Mouse (Mus musculus) CD4-positive helper T cell, adult 2 months (primary cell): ENCODE results near the gene Ttk.

ENCODE experiments used
- DNase-seq: peaks from one replicate; pipeline ENCODE4 v3.0.0-alpha.2; 2012; ENCODE audit warnings: low read depth, missing footprints, low spot score

Ttk gene

DNA sequence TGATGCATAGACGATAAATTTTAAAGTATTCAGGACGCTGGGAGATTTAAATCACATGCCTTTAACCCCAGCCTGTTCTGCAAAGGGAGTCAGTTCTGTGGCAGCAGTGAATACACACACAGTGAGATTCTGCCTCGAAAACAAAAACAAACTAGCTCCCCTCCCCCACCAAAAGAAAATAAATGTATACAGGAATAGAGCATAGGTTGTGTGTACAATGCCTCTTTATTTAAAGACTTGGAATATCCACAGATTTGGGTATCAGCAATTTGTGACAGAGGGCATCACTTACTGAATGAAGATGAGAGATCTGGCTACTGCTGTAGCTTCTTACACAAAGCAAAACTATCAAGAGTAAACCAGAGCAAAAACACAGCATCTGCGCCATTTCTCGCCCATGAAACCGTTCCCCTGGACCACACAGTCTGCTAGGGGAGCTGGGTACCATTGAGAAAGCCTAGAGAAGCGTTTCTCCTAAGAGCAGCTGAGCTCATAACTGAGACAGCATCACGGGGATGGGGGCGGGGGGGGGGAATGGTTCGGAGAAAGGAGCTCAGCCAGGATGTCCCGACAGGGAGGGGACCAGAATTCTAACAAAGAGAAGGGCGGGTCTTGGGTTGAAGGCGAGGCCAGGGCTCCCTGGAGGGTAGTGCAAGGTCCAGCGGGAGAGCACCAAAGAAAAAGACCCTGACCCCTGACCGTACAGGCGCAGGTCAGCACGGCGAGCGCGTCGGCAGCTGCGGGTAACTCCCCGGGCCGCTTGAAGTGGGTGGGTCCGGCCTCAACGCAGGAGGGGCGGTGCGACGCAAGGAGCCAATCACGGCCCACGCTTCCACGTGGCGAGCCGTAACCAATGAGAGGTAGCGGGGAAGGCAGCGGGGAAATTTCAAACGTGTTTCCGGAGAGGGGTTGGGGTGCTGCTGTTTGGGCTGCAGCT is at the start of gene Ttk:
TSS of gene Ttk (plus strand) at position 879 of the 937 bp plus-strand sequence.
- DNase-seq = peak; percentile 92

DNA sequence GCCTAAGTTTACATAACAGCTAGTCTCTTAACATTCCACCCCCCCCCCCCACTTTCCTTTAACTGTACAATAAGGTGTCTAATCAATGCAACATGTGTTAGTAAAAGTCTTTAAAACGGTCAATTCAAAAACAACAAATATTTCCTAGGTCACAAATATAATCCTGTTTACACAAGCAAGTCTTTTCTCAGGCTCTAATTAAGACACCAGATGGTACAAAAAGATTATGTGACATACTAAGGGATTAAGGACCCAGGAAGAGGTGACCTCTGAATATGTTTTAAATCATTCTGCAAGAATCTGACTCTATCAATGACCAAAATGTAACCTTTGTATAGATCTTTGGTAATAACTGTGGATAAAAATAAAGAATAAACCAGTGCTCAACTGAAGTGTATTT is 49.0 kb upstream of the Ttk start:
- DNase-seq = no peak

DNA sequence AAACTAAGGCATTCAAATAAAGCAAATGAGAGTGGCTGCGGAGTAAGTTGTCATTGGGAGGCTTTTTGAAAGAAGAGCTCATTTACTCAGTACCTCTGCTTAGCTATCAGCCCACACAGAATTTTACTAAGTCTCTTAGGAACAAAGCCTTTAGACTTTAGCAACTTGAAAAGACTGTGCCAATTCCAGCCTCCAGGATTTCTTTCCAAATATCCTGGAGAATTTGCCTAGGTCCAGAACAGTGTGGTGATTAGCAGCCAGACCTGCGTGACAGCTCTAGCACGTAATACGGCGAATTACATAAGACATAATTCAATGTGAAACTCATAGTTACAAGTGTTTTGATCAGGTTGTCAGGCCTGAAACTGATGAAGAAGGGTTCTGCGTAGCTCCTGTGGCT is 45.2 kb upstream of the Ttk start:
- DNase-seq = no peak

DNA sequence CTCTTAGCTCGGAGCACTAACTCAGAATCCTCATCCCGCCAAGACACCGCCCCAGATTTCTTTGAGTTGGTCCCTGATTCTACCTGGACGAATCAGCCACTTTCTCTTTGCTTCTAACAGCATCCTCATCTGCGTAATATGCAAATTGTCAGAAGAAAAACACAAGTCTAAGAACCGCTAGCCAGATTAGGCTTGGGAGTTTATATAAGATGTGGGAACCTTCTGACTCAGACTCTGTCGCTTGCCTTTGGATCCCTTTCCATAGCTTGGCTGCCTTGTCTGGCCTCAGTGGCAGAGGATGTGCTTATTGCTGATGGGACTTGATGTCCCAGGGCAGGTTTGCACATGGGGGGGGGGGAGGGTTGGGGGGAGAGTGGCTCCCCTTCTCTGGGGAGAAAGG is 37.6 kb upstream of the Ttk start:
- no peak for DNase-seq

DNA sequence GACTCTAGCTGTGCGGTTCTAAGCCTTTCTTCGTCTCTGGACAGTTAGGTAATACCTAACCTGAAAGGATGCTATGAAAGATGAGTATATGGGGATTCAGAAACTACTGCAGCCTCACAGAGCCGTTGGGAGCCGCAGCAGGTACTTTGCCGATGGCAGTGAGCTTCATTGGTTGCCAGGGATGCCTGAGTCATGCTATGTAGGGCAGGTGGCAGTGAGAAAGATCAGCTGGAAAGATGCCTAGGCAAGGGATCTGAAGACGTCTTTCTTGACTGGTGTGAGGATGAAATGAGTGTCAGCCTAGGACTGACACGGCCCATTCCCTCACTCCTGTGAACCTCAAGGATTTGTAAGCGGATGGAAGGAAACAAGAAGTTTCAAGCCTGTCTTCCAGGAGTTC is 36.6 kb upstream of the Ttk start:
- no peak for DNase-seq

DNA sequence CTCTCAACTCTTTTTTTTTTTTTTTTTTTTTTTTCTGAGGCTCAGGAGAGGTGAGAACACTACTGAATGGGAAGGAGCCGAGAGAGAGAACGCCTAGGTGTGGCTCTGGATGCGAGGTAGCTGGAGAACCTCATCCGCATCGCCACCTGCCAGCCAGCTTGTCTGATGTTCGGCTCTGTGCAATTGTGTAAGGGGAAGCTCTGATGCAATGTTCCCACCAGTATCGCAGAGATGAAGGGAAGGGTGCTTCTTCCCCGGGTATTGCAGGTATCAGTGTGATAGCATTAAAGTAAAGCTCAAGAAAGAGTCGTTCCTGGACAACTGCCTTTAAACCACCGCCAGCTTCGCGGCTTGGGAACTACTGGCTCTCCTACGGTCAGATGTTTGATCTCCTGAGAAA is 30.1 kb upstream of the Ttk start:
- DNase-seq = no peak

DNA sequence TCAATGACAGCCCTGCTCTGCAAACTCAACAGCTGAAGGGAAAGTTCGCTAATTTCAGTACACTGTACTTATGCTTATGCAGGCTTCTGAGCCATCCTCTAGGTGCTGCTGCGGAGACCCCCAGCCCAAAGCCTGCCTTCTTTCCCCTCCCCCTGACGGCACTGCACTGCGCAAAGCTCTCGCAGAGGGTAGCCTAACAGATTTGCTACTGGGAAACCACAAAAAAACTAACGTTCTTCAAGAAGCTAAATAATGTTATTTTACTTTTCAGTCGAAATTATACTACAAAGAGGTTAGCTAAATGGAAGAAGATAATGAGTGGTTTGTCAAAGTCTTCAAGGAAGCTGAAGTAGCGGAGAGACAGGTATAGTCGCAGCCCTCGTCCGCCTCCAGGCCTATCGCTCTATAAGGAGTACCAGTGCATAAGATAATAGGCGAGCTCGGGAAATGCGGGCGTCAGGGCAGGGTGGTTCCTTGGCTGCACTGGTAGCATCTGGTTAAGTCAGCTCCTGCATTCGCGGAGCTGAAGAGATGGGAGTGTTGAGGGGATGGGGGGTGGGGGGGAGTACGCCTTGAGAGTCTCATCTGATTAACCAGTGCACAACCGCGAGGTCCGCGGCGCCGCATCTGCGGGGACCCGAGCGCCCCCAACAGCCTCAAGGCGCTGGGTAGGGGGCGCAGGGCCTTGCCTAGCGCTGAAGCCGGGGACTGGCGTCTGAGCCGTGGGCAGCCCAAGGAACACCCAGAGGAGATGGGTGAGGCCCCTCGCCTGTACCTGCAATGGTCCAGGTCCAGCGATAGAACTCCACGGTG is 29.1 kb upstream of the Ttk start:
- DNase-seq = peak; percentile 23

DNA sequence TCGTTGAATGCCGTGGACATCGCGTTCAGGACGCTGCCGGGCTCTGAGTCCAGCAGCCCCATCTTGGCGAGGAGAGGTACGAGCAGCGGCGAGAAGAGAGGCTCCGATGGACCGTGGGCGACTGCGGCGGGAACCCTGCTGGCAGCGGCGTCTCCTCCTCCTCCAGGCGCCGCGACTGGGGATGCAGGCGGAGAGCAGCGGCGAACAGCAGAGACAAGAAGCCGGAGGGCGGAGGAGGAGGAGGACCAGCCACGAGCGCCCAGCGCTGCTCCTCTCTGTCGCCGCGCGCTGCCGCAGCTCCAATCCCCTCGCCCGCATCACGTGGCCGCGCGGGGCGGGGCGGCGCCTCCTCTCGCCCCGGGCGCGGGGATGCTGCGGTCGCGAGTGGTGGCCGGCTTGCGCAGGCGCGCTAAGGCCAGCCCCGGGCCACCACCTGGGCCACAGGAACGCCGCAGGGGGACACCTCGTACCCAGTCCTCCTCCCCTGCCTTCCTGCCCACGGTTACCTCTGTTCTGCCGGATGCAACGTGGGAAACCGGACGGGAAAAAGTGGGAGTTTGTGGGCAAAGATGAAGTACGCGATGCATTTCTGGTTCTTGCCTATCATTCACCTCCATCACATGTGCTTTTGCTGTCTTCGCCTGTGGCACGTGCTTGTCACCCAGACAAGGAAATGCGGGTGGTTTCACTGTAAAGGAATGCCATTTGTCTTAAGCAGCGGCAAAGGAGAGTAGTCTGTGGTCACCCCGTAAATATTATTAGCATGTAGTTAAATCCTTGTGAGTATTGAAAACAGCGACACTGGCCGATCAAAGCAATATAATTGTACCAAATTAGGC is 28.3 kb upstream of the Ttk start, which contains the start of gene Elovl4:
TSS of gene Elovl4 (minus strand) at position 301 of the 839 bp plus-strand sequence.
- peak; percentile 76 for DNase-seq

DNA sequence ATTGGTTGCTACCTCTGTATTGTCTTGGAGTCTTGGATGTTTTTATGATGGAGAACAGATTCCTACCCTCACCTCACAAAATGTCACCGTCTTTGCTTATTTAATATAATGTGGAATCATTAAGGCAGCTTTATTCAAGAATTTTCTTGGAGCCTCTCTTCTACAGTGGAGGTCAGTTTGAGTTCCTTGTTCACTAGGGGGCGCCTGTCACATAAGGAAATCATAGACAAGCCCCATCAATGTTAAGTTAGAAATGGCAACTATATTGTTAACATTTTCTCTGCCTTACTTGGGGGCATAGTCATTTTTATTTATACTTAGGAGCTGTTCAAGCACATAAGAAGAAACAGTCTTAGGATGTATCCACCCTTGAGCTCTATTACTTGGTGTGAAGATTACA is 26.9 kb upstream of the Ttk start:
- peak; percentile 60 for DNase-seq

DNA sequence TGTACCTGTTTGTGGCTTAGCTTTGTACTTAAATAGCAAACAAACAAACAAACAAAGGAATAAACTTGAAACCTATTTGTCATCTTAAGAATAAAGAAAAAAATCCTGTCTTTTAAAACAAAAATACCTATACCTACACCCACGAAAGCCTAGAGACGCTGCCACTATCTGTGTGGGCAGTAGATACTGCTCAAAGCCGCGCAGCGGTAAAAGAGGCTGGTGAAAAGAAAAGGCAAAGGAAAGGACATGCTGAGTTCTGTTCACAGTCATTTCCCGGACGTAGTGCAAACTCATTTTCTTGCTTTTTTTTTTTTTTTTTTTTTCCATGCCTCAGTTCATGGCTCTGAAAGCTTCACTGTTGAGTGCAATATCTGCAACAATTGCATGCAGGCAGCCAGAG is 15.3 kb upstream of the Ttk start:
- DNase-seq = no peak

DNA sequence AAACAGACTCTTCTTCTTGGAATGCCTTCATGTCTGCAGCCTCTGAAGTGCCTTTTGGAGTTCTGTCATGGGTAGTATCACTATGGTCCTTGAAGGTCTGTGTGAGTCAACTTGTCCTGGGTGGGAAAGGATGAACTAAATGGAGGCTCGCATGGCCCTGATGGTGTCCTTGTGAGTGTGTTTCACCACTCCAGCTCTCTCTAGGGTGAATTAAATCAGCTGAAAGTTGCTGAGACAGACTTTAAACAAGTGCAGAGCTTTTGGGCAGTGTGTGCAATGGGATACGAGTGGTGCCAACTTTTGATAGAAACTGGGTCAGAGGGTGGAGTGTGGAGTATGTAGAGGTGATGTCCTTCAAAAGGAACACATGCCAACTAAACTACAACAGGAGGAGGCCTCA is 13.5 kb upstream of the Ttk start:
- no peak for DNase-seq

DNA sequence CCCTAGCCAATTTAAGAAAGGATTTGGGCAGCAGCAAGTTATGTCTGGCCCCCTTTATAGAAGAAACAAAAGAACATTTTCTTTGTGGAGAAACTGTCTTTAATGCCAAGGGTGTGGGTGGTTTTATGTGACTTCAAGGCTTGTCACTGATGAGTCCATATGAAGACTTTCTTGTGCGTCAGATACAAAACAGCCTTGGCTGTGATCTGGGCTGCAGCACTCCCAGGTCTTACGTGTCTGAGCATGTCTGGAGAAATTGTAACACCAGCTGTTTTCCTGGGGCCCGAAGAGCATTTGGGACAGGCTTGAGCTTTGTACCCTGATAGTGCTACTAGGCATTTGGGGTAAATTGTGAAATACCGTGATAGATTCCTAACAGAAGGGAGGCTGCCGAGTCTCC is 11.6 kb upstream of the Ttk start:
- DNase-seq = no peak

DNA sequence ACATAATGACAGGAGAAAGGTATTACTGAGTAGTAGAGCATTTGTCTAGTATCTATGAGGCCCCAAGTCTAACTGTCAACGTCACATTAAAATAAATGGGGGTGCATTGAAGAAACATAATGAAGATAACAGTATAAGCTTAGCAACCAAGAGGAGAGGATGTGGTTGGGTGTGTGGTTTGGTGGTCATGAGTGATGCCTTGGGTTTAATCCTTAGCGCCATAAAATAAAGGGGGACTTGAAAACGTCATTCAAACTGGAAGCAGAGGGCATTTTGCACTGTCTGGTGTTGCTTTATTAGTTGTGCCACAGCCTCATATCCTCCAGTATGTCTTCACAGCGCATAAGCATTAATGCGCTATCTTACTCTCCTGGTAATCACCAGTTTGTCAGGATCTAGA is 4.6 kb upstream of the Ttk start:
- DNase-seq = peak; percentile 41

DNA sequence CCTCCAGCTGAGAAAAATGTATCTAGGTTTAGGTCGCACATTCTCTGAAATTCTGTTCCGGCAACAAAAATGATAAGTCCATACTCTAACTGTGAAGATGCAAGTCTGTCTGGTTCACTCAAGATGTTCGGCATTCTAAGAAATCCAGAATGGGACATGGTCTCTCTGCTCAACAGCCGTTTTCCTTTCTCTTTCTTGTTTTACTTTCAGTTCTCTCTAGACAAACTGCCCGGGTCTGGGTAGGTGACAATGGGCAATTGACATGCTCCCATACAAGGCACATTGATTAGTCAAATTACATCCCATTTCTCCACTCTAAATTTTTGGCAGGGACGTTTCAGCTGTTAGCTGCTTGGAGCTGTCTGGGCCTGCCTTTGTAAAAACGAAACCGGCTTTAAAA is 3.3 kb upstream of the Ttk start:
- no peak for DNase-seq

DNA sequence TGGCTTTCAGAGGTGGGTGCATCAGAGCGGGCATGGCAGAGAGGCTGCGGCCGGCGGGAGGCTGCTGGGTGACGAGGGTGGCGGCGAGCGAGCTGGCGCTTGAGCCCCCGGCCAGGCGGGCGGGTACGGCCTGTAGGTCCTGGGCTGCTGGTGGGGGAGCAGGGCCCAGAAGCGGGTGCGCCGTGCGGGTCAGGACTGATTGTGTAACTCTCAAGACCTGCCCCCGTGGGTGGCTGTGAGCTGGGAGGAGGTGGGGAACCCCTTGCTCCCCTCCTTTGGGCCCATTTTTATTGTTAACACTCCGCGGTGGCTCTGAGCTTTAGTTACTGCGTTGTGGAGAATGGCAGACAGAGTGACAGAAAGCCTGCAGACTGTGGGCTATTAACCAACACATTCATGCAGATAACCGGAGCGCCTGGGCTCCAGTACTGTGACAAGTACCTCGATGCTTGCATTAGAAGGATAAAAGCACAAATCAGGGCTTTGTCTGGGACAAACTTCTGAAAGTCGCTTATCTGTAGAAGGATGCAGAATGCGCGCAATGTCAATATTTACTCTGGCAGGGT is 342 bp downstream of the Ttk start:
- DNase-seq = no peak

DNA sequence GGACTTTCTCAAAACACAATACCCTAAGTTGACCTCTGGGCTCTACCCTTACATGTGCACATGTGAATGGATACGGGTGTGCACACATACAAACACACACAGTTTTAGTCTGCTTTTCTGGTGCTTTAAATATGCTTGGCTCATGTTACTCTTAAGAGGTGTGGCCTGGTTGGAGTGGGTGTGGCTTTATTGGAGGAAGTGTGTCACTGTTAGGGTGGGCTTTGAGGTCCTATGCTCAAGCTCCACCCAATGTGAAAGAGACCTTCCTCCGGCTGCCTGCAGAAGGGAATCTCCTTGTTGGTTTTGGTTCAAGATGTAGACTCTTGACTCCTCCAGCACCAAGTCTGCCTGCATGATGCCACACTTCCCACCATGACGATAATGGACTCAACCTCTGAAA is 18.0 kb downstream of the Ttk start:
- no peak for DNase-seq

DNA sequence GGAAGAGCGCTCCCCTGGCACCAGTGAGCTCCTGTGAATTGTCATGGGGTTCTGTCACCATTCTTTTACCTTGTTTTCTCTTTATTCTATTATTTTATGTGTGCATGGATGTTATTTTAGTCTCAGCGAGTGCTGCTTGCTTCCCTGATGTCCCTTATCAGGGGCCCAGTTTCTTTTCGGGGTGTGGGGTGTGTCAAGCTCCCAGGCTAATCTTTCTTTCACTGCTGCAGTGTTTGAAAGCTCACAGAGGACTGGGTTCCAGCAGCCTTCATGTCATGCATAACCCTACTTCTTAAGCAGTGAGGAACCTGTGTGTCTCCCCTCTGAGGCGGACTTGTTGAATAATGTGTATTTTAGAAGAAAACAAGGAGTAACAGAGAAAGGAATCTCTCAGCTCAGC is 30.7 kb downstream of the Ttk start:
- no peak for DNase-seq

DNA sequence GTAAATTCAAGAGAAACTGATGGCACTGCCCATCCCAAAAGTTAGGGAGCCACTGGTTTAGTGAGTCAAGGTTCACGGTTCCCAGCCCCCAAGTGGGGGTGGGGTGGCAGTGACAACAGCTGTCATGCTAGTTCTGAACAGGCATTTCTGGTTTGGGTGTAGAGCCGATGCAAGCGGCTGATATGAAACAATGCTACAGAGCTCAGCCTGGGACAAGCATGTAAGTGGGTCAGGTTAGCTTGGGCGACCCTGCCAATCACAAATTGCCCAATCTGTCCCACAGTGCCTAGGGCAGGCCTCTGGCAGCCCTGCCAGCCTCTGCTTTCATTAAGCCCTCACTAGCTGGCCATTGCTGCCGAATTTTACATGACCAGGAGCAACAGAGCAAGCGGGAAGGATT is 47.7 kb downstream of the Ttk start:
- DNase-seq = no peak

DNA sequence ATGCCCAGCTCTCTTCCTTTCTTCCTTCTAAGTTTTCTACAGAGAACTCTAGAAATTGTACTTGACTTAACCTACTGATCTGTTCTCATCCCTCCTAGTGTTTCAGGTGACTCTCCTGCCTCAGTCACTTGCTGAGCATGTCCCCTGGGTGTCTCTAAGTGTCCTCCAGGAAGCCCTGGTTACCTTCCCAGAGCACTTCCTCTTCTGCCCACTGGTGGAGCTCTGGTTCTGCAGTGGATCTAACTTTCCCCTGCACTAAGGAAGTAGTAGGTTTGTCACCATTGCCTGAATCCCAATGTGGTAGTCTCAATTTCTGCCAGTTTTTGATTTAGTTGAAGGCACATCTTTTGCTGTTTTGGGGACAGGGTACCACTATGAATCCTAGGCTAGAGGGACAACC is 51.7 kb downstream of the Ttk start:
- DNase-seq = no peak

DNA sequence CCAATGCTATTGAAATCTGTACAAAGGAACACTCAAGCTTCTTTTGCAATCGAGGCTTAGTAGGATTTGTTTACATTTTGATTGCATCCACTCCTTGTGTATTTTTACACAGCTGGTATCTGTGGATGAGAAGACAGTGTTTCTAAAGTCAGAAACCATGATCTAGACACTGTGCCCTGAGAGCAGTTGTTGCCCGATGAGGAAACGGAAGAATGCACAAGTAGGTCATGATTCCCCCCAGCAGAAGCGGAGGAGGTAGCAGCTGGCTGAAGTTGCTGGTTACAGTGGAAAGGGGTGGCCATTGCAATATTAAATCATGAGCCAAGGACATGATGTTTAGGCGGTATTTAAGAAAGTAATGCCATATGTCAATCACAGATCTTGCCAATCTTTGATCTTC is 53.7 kb downstream of the Ttk start:
- DNase-seq = no peak

DNA sequence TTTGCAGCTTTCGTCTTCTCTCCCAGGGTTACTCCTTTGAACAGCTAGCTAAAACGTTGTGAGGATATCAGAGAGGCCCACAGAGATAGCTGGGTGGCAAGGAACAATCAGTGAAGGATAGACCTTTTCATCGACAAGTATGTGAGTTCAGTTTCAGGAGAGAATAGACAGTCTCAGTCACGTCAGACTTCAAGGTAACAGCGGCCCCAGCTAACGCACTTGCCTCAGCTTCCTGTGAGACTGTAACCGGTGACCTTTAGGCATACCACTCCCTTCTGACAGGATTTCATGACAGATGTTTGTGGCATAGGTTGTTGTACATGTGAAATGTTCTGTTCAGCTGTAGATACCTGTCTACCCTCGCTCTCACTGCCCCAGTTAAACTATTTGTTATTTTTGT is 58.6 kb downstream of the Ttk start:
- DNase-seq = peak; percentile 40
